Comparison of ENCODE assay signal across 8 mouse cellular contexts in the genomic region with DNA sequence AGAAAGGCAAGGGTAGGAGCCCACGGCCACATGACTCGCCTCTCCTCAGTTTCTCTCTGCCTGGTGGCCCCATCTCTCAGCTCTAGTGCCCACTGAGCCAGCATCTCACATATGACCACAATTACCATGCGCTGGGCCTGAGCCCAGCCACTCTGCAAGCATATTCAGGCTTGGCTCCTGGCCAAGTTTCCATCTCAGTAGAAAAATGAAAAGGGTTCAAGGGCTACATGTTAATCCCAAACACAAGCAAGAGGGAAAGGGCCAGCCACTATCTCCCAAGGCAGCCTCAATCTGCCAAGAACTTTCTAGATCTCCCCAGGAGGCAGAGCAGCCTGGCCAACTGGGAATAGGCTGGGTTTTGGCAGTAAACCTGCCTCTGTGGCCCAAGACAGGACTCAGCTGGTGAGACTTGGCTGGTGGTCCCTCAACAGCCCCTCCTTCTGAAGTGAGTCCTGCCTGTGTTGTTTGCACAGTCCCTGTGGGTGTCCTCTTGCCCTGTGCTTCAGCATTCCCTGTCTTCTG.
A peak's percentile ranks its signal among the peaks of the same experiment; 100 is the strongest.
DNase-seq lines count a peak whose midpoint lies in the region; ATAC-seq and TF ChIP-seq lines count a peak whose summit lies in the region.

No protein-coding gene starts in this region.

- WGBS in embryonic facial prominence, embryonic 14.5 days: 21% methylated on average over 3 of the region's 3 CpGs
- WGBS in midbrain, embryonic 13.5 days: 71% methylated on average over 3 of the region's 3 CpGs

- in situ Hi-C loops in Patski (cut with MboI; ENCODE audit: low pct_unique_long_range_greater_than_20kb): no loop called here

- POLR2A ChIA-PET in Patski (lab: Charles Lee): interaction anchor here (1.7 kb wide), 1 partner anchor 94 kb away, joined by 5 read pairs; a partner anchor contains a TSS

- H3K9ac ChIP-seq in embryonic facial prominence, embryonic 14.5 days (ENCODE audit: low read depth, low read length): no peak overlapping the region
- H3K9ac ChIP-seq in midbrain, embryonic 13.5 days (replicated peaks): no peak overlapping the region

- no peaks in the 10 kb centered on the region for H3K36me3 ChIP-seq in embryonic facial prominence, embryonic 14.5 days (ENCODE audit: control insufficient read depth, insufficient read depth, low read length)
- H3K36me3 ChIP-seq in midbrain, embryonic 13.5 days: no peaks in the 10 kb centered on the region

- H3K4me2 ChIP-seq in embryonic facial prominence, embryonic 14.5 days (ENCODE audit: low read depth, low read length): no peak overlapping the region
- H3K4me2 ChIP-seq in midbrain, embryonic 13.5 days (replicated peaks): no peak overlapping the region

- H3K4me1 ChIP-seq in embryonic facial prominence, embryonic 14.5 days (ENCODE audit: control insufficient read depth, insufficient read depth, low read length): peaks cover 36% of the 10 kb centered on the region
- H3K4me1 ChIP-seq in midbrain, embryonic 13.5 days (replicated peaks): peaks cover 29% of the 10 kb centered on the region

- peak overlapping the region; percentile 76 for H3K27ac ChIP-seq in embryonic facial prominence, embryonic 14.5 days (replicated peaks; ENCODE audit: low read depth, low read length)
- 0 out of 2 replicates have a peak overlapping the region, but pooled peaks have one; percentile 35 for H3K27ac ChIP-seq in midbrain, embryonic 13.5 days

- CTCF ChIA-PET in Patski (lab: Charles Lee): interaction anchor here (0.8 kb wide), 1 partner anchor 20 kb away, joined by 3 read pairs; no protein-coding TSS in a partner anchor

- H3K4me3 ChIP-seq in embryonic facial prominence, embryonic 14.5 days (ENCODE audit: low read depth, low read length): no peak overlapping the region
- H3K4me3 ChIP-seq in midbrain, embryonic 13.5 days (replicated peaks): no peak overlapping the region

- no peak for TF ChIP-seq CTCF in Patski (IDR thresholded peaks at IDR 0.05)

- peak; percentile 24 for DNase-seq in gastrocnemius, adult 18-20 months (ENCODE audit: low spot score)
- DNase-seq in gastrocnemius, postnatal 14 days: no peak
- peak; percentile 87 for DNase-seq in Patski (ENCODE audit: low read depth, low spot score)
- DNase-seq in embryonic facial prominence, embryonic 14.5 days (ENCODE audit: low spot score): peak; percentile 95
- peak; percentile 60 to 69 for DNase-seq in heart, postnatal 36 days
- peak; percentile 8 to 16 for DNase-seq in layer of hippocampus, adult 8-10 months (ENCODE audit: low spot score in 2 of 2)

- intact Hi-C loops in gastrocnemius, postnatal 14 days (cut with DNase I; ENCODE audit: low total_unique reads): no loop called here
- intact Hi-C loops in heart, postnatal 36 days (cut with DNase I): loop anchor here (2.0 kb wide), 1 partner anchor 24 kb away; no protein-coding TSS in a partner anchor

- no peak for ATAC-seq in Patski
- ATAC-seq in embryonic facial prominence, embryonic 14.5 days (ENCODE audit: low read depth): peak; percentile 72
- ATAC-seq in midbrain, embryonic 13.5 days: peak; percentile 67
- no peak for ATAC-seq in frontal cortex, adult (ENCODE audit: low TSS enrichment)

- no peaks in the 10 kb centered on the region for H3K27me3 ChIP-seq in Patski
- H3K27me3 ChIP-seq in embryonic facial prominence, embryonic 14.5 days (replicated peaks; ENCODE audit: control insufficient read depth, insufficient read depth, low read length): no peaks in the 10 kb centered on the region
- H3K27me3 ChIP-seq in midbrain, embryonic 13.5 days: no peaks in the 10 kb centered on the region

- no peaks in the 10 kb centered on the region for H3K9me3 ChIP-seq in embryonic facial prominence, embryonic 14.5 days (ENCODE audit: control insufficient read depth, low read length)
- no peaks in the 10 kb centered on the region for H3K9me3 ChIP-seq in midbrain, embryonic 13.5 days

Comparison
In these comparisons a context has a peak if more than half of its experiments do, and no peak if none do; other contexts are left out.
1. ATAC-seq: peak in embryonic facial prominence, embryonic 14.5 days (single experiment) and midbrain, embryonic 13.5 days (single experiment); none in Patski (single experiment) and frontal cortex, adult (single experiment).